Mouse (Mus musculus): ENCODE measurements around the gene Thap3. TPM values are rescaled to one million over a fixed set of nuclear protein-coding genes. Genes with fewer than 3 reads are reported as not detected.

The Thap3 gene
- polyA plus RNA-seq, 1 experiment: 20.0 TPM

DNA sequence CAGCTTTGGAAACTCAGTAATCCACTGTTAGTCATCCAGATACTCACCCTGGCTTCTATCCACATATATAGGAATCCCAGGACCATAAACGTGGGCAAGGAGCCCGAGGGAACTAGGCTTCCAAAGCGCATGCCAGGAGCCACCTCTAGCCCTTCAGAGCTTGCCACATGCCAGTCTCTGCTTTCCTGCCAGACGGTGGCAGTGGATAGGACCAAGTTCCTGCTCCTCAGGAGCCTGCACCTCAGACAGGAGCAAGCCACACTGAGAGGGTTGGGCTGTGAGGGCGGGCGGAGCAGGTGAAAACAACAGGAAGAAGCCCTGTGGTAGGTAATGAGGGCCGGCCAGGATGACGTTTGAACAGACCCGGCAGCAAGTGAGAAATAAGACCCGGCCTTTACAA lies 2.9 kb downstream of the Thap3 start:
- Histone ChIP-seq H3K4me1 (ENCODE audit: control insufficient read depth, insufficient read depth, low read length) (peaks cover 11% of the 10 kb centered on the region), H3K27ac (ENCODE audit: insufficient read depth, low read length) (peak overlapping the region; percentile 68), H3K27me3 (ENCODE audit: control insufficient read depth, insufficient read depth, low read length, poor library complexity, severe bottlenecking) (no peaks in the 10 kb centered on the region), H3K9me3 (replicated peaks; ENCODE audit: control insufficient read depth, insufficient read depth, low read length, poor library complexity, severe bottlenecking) (no peaks in the 10 kb centered on the region), H3K9ac (ENCODE audit: low read depth, poor library complexity, severe bottlenecking) (no peak overlapping the region), H3K36me3 (ENCODE audit: control insufficient read depth, insufficient read depth, low read length, poor library complexity, severe bottlenecking) (peaks cover 5% of the 10 kb centered on the region), H3K4me3 (ENCODE audit: low read depth, low read length) (peak overlapping the region; percentile 26)
- TF ChIP-seq CTCF (IDR thresholded peaks at IDR 0.05; ENCODE audit: low read depth, low read length): no peak
- TF ChIP-seq POLR2A (IDR thresholded peaks at IDR 0.05; ENCODE audit: insufficient read depth, low read length): no peak
- no peak for TF ChIP-seq EP300 (IDR thresholded peaks at IDR 0.05; ENCODE audit: insufficient read depth, low read depth, low read length)

GRCm38 (mm10) chr4:151983560-151983959 lies 5.2 kb downstream of the Thap3 start:
- no peak for TF ChIP-seq POLR2A (IDR thresholded peaks at IDR 0.05; ENCODE audit: insufficient read depth, low read length)
- TF ChIP-seq CTCF (IDR thresholded peaks at IDR 0.05; ENCODE audit: low read depth, low read length): no peak
- TF ChIP-seq EP300 (IDR thresholded peaks at IDR 0.05; ENCODE audit: insufficient read depth, low read depth, low read length): no peak
- peaks cover 17% of the 10 kb centered on the region for H3K36me3 ChIP-seq (ENCODE audit: control insufficient read depth, insufficient read depth, low read length, poor library complexity, severe bottlenecking)
- H3K4me1 ChIP-seq (ENCODE audit: control insufficient read depth, insufficient read depth, low read length): peaks cover 7% of the 10 kb centered on the region
- H3K9ac ChIP-seq (ENCODE audit: low read depth, poor library complexity, severe bottlenecking): peak overlapping the region; percentile 15; the same call in 1 of the 2 replicates
- no peaks in the 10 kb centered on the region for H3K9me3 ChIP-seq (replicated peaks; ENCODE audit: control insufficient read depth, insufficient read depth, low read length, poor library complexity, severe bottlenecking)
- H3K27ac ChIP-seq (ENCODE audit: insufficient read depth, low read length): no peak overlapping the region
- peak overlapping the region; percentile 13 for H3K4me3 ChIP-seq (ENCODE audit: low read depth, low read length)
- H3K27me3 ChIP-seq (ENCODE audit: control insufficient read depth, insufficient read depth, low read length, poor library complexity, severe bottlenecking): no peaks in the 10 kb centered on the region

DNA sequence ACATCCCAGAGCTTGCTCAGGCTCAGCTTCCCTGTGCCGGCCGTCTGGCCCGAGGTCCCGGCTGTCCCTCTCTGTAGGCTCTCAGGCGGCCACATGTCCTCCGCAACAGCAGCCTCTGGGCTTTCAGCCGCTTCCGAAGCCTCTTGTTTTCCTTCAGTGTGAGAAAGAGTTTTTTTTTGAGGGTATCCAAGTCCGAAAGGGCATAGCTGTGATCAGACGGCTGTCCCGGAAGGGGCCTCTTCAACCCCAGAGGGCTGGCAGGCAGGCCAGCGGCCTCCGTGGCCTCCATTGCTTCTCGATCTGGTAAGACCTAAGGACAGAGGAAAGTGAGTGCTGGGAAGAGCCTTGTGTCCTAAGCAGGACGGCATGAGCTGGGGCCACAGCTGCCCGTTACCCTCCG lies 5.8 kb downstream of the Thap3 start:
- no peaks in the 10 kb centered on the region for H3K9me3 ChIP-seq (replicated peaks; ENCODE audit: control insufficient read depth, insufficient read depth, low read length, poor library complexity, severe bottlenecking)
- H3K4me3 ChIP-seq (ENCODE audit: low read depth, low read length): no peak overlapping the region
- 0 out of 2 replicates have a peak overlapping the region, but pooled peaks have one; percentile 15 for H3K9ac ChIP-seq (ENCODE audit: low read depth, poor library complexity, severe bottlenecking)
- H3K27ac ChIP-seq (ENCODE audit: insufficient read depth, low read length): no peak overlapping the region
- peaks cover 17% of the 10 kb centered on the region for H3K36me3 ChIP-seq (ENCODE audit: control insufficient read depth, insufficient read depth, low read length, poor library complexity, severe bottlenecking)
- TF ChIP-seq EP300 (IDR thresholded peaks at IDR 0.05; ENCODE audit: insufficient read depth, low read depth, low read length) (no peak), POLR2A (IDR thresholded peaks at IDR 0.05; ENCODE audit: insufficient read depth, low read length) (no peak)
- peaks cover 7% of the 10 kb centered on the region for H3K4me1 ChIP-seq (ENCODE audit: control insufficient read depth, insufficient read depth, low read length)
- H3K27me3 ChIP-seq (ENCODE audit: control insufficient read depth, insufficient read depth, low read length, poor library complexity, severe bottlenecking): no peaks in the 10 kb centered on the region

GRCm38 (mm10) chr4:151981363-151981762 lies 7.4 kb downstream of the Thap3 start:
- no peak overlapping the region for H3K27ac ChIP-seq (ENCODE audit: insufficient read depth, low read length)
- no peaks in the 10 kb centered on the region for H3K9me3 ChIP-seq (replicated peaks; ENCODE audit: control insufficient read depth, insufficient read depth, low read length, poor library complexity, severe bottlenecking)
- TF ChIP-seq CTCF (IDR thresholded peaks at IDR 0.05; ENCODE audit: low read depth, low read length) (peak; percentile 97), EP300 (IDR thresholded peaks at IDR 0.05; ENCODE audit: insufficient read depth, low read depth, low read length) (0 out of 2 replicates have a peak, but pooled peaks have one; percentile 56), POLR2A (IDR thresholded peaks at IDR 0.05; ENCODE audit: insufficient read depth, low read length) (no peak)
- H3K9ac ChIP-seq (ENCODE audit: low read depth, poor library complexity, severe bottlenecking): no peak overlapping the region
- peaks cover 17% of the 10 kb centered on the region for H3K36me3 ChIP-seq (ENCODE audit: control insufficient read depth, insufficient read depth, low read length, poor library complexity, severe bottlenecking)
- no peak overlapping the region for H3K4me3 ChIP-seq (ENCODE audit: low read depth, low read length)
- H3K27me3 ChIP-seq (ENCODE audit: control insufficient read depth, insufficient read depth, low read length, poor library complexity, severe bottlenecking): no peaks in the 10 kb centered on the region
- H3K4me1 ChIP-seq (ENCODE audit: control insufficient read depth, insufficient read depth, low read length): peaks cover 5% of the 10 kb centered on the region

GRCm38 (mm10) chr4:151980699-151981098 lies 8.1 kb downstream of the Thap3 start:
- Histone ChIP-seq H3K36me3 (ENCODE audit: control insufficient read depth, insufficient read depth, low read length, poor library complexity, severe bottlenecking) (peaks cover 18% of the 10 kb centered on the region), H3K4me3 (ENCODE audit: low read depth, low read length) (no peak overlapping the region), H3K9me3 (replicated peaks; ENCODE audit: control insufficient read depth, insufficient read depth, low read length, poor library complexity, severe bottlenecking) (no peaks in the 10 kb centered on the region), H3K9ac (ENCODE audit: low read depth, poor library complexity, severe bottlenecking) (no peak overlapping the region), H3K4me1 (ENCODE audit: control insufficient read depth, insufficient read depth, low read length) (peaks cover 5% of the 10 kb centered on the region), H3K27ac (ENCODE audit: insufficient read depth, low read length) (no peak overlapping the region), H3K27me3 (ENCODE audit: control insufficient read depth, insufficient read depth, low read length, poor library complexity, severe bottlenecking) (no peaks in the 10 kb centered on the region)
- TF ChIP-seq EP300 (IDR thresholded peaks at IDR 0.05; ENCODE audit: insufficient read depth, low read depth, low read length) (no peak), CTCF (IDR thresholded peaks at IDR 0.05; ENCODE audit: low read depth, low read length) (peak; percentile 7)

DNA sequence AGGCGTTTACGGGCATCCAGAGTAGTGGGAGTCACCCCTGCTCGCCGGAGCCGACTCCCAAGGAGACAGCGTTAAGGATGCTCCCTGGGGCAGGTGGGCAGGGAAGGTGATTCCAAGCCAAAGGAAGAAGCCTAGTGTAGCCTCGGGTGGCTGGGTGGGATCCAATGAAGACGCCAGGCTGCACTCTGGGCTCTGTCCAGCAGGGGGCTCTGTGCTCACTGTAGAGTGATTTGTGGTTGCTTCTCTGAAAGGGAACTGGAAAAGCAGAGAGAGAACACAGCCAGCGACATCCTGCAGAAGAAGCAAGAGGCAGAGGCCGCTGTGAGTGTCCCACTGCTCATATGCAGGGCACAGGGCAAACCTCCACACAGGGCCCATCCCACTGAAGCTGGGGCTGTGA lies 11.0 kb downstream of the Thap3 start:
- Histone ChIP-seq H3K27ac (ENCODE audit: insufficient read depth, low read length) (no peak overlapping the region), H3K36me3 (ENCODE audit: control insufficient read depth, insufficient read depth, low read length, poor library complexity, severe bottlenecking) (peaks cover 19% of the 10 kb centered on the region), H3K27me3 (ENCODE audit: control insufficient read depth, insufficient read depth, low read length, poor library complexity, severe bottlenecking) (no peaks in the 10 kb centered on the region), H3K4me1 (ENCODE audit: control insufficient read depth, insufficient read depth, low read length) (peaks cover 2% of the 10 kb centered on the region), H3K9me3 (replicated peaks; ENCODE audit: control insufficient read depth, insufficient read depth, low read length, poor library complexity, severe bottlenecking) (no peaks in the 10 kb centered on the region), H3K4me3 (ENCODE audit: low read depth, low read length) (no peak overlapping the region), H3K9ac (ENCODE audit: low read depth, poor library complexity, severe bottlenecking) (no peak overlapping the region)
- TF ChIP-seq CTCF (IDR thresholded peaks at IDR 0.05; ENCODE audit: low read depth, low read length): peak; percentile 85
- no peak for TF ChIP-seq EP300 (IDR thresholded peaks at IDR 0.05; ENCODE audit: insufficient read depth, low read depth, low read length)

Data from ES-Bruce4 (cell line).